8 mouse cellular contexts compared by ENCODE assay signal in the genomic region with DNA sequence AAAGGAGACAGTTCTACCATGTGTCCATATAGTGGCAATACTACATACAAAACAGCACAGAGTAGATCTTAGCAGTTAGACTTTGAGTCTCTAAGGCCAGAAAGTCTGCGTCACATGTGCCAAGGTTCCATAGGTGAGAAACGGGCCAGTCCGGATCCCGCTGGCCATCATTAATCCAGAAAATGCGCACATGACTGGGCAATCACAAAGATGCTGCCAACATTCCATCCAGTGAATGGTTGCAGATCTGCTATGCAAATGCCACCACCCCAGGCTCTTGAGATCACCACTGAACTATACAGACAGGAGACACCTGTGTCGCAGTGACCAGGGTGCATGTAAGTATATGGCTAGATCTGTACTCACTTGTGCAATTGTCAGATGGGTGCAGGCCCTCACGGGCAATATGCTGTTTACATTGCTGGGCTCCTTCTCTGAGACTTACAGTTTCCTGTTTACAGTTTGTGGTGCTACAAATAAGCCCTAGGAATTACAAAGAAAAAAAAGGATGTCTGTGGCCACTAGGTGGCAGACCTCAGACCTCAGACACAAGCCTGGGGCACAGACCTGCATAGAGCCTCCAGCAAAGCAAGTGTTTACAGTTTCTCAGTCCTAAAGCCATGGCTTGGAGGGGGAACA. TPM values are rescaled to one million over a fixed set of nuclear protein-coding genes. Genes with fewer than 3 reads are reported as not detected.
DNase-seq lines count a peak whose midpoint lies in the region; ATAC-seq lines count a peak whose summit lies in the region.

No protein-coding gene starts in this region.

- no peak overlapping the region for H3K4me2 ChIP-seq in kidney, embryonic 14.5 days (replicated peaks; ENCODE audit: low read depth, low read length)

- no peaks in the 10 kb centered on the region for H3K9me3 ChIP-seq in kidney, embryonic 14.5 days (ENCODE audit: control insufficient read depth, low read length)

- intact Hi-C loops in heart, postnatal 10 days (cut with DNase I) = no loop called here

- H3K27ac ChIP-seq in kidney, embryonic 14.5 days (ENCODE audit: low read depth, low read length) = no peak overlapping the region

- H3K27me3 ChIP-seq in kidney, embryonic 14.5 days (ENCODE audit: control insufficient read depth, insufficient read depth, low read length) = no peaks in the 10 kb centered on the region

- no peak overlapping the region for H3K4me3 ChIP-seq in kidney, embryonic 14.5 days (ENCODE audit: low read length)

- no peak for ATAC-seq in kidney, embryonic 14.5 days (ENCODE audit: low FRiP score, low TSS enrichment)
- peak; percentile 58 for ATAC-seq in megakaryocyte, adult 5-6 weeks (ENCODE audit: poor library complexity, severe bottlenecking)

- DNase-seq in kidney, adult 18-20 months = peak; percentile 56
- peak; percentile 73 for DNase-seq in T-cell, adult 2 months (ENCODE audit: low spot score)
- DNase-seq in embryo, embryonic 10 days (ENCODE audit: low spot score) = peak; percentile 72
- DNase-seq in heart, postnatal 10 days = peak; percentile 50 to 74
- DNase-seq in kidney, postnatal 4 days = peak; percentile 70 to 78
- DNase-seq in right cerebral cortex, postnatal 4 days = peak; percentile 58

- no peaks in the 10 kb centered on the region for H3K36me3 ChIP-seq in kidney, embryonic 14.5 days (ENCODE audit: control insufficient read depth, insufficient read depth, low read length)

- H3K9ac ChIP-seq in kidney, embryonic 14.5 days (ENCODE audit: low read depth, low read length) = no peak overlapping the region

- WGBS in kidney, embryonic 14.5 days = 78% methylated on average over 7 of the region's 7 CpGs

- H3K4me1 ChIP-seq in kidney, embryonic 14.5 days (ENCODE audit: control insufficient read depth, insufficient read depth, low read length) = 0 out of 2 replicates have a peak, but pooled peaks cover 5% of the 10 kb centered on the region

RNA-seq across cellular contexts. Expression of a gene that starts 4.0 kb away (rescaled TPM):
- 4.9 and 7.5 TPM in 2 replicates for polyA plus RNA-seq in kidney, embryonic 14.5 days (2014; fragmentation: Nextera tagmentation; extraction: Ambion mirVana)
- 1 to 10 TPM; 2.4 to 2.5 TPM for total RNA-seq in heart, postnatal 10 days (2021)
- total RNA-seq in megakaryocyte, adult 5-6 weeks (2015) = 9.6 and 12.1 TPM in 2 replicates
- total RNA-seq in megakaryocyte, adult 5-6 weeks (2017) = 4.4 and 4.8 TPM in 2 replicates

RNA-seq across cellular contexts. Expression of a gene that starts 4.0 kb away (rescaled TPM):
- polyA plus RNA-seq in kidney, embryonic 14.5 days (2014; fragmentation: Nextera tagmentation; extraction: Ambion mirVana) = 19.5 TPM in 2 replicates
- 10 to 100 TPM; 25.7 to 28.6 TPM for total RNA-seq in heart, postnatal 10 days (2021)
- 48.3 and 53.0 TPM in 2 replicates for total RNA-seq in megakaryocyte, adult 5-6 weeks (2015)
- total RNA-seq in megakaryocyte, adult 5-6 weeks (2017) = 45.4 and 56.4 TPM in 2 replicates

RNA-seq across cellular contexts. Expression of a gene that starts 21.9 kb away (rescaled TPM):
- polyA plus RNA-seq in kidney, embryonic 14.5 days (2014; fragmentation: Nextera tagmentation; extraction: Ambion mirVana) = 3.4 and 5.0 TPM in 2 replicates
- total RNA-seq in heart, postnatal 10 days (2021) = 1 to 10 TPM; 3.1 to 4.7 TPM
- total RNA-seq in megakaryocyte, adult 5-6 weeks (2015) = 4.1 and 5.1 TPM in 2 replicates
- 4.2 and 4.7 TPM in 2 replicates for total RNA-seq in megakaryocyte, adult 5-6 weeks (2017)

RNA-seq across cellular contexts. Expression of a gene that starts 55.6 kb away (rescaled TPM):
- polyA plus RNA-seq in kidney, embryonic 14.5 days (2014; fragmentation: Nextera tagmentation; extraction: Ambion mirVana) = not detected in 2 replicates
- total RNA-seq in heart, postnatal 10 days (2021) = not detected
- 4.7 and 6.3 TPM in 2 replicates for total RNA-seq in megakaryocyte, adult 5-6 weeks (2015)
- total RNA-seq in megakaryocyte, adult 5-6 weeks (2017) = 0.59 and 0.73 TPM in 2 replicates
